In the genomic region with DNA sequence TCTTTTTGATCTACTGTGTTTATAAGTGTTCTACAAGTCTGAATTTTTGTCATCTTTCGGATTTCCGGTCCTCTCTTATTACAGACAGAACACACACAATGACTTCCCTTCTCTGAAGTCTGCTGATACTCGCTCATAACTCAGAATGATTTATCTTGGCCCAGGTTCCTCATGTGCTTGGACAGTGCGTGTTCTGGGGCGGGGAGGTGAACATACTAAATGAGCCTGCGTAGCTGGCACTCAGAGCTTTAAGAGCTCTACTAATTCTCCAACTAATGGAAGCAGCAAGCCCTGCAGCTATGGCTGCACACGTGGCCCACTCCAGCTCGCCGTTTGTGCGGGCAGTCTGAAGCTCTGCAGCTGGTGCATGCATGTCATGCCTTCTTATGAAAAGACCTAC, we compare ENCODE assay signal across 14 mouse cellular contexts. TPM values are rescaled to one million over a fixed set of nuclear protein-coding genes. Genes with fewer than 3 reads are reported as not detected.
DNase-seq lines count a peak whose midpoint lies in the region; ATAC-seq and TF ChIP-seq lines count a peak whose summit lies in the region.
"Had no signal": no experiment of that assay in that cellular context is flagged by ENCODE, and none has a peak within 500 bp of the region (broad histone marks: within the 10 kb centered on the region; RNA-seq: fewer than 3 reads in every experiment).

No protein-coding gene starts in this region.

- H3K36me3 ChIP-seq in intestine, embryonic 16.5 days (ENCODE audit: control insufficient read depth, insufficient read depth, low read length): no peaks in the 10 kb centered on the region
- H3K36me3 ChIP-seq in intestine, embryonic 15.5 days: no peaks in the 10 kb centered on the region
- H3K36me3 ChIP-seq in spleen, adult 2 months (ENCODE audit: control insufficient read depth, insufficient read depth, low read length): no peaks in the 10 kb centered on the region
- H3K36me3 ChIP-seq: limb, embryonic 15.5 days had no signal

- H3K9me3 ChIP-seq in intestine, embryonic 16.5 days (ENCODE audit: control insufficient read depth, low read length): no peaks in the 10 kb centered on the region
- no peaks in the 10 kb centered on the region for H3K9me3 ChIP-seq in intestine, embryonic 15.5 days
- H3K9me3 ChIP-seq: forebrain, embryonic 13.5 days; hindbrain, embryonic 12.5 days; limb, embryonic 15.5 days had no signal

- no peaks in the 10 kb centered on the region for H3K27me3 ChIP-seq in intestine, embryonic 16.5 days (replicated peaks; ENCODE audit: control insufficient read depth, insufficient read depth, low read length)
- H3K27me3 ChIP-seq in intestine, embryonic 15.5 days (replicated peaks): no peaks in the 10 kb centered on the region
- no peaks in the 10 kb centered on the region for H3K27me3 ChIP-seq in spleen, adult 2 months (ENCODE audit: control insufficient read depth, insufficient read depth, low read length)
- H3K27me3 ChIP-seq: CH12.LX; forebrain, embryonic 13.5 days; hindbrain, embryonic 12.5 days; limb, embryonic 15.5 days had no signal

- 68% methylated on average over 10 of the region's 10 CpGs for WGBS in intestine, embryonic 16.5 days
- WGBS in intestine, embryonic 15.5 days: 61% methylated on average over 10 of the region's 10 CpGs
- WGBS in spleen, adult 2 months: 18% methylated on average over 10 of the region's 10 CpGs

- no peak overlapping the region for H3K9ac ChIP-seq in intestine, embryonic 16.5 days (ENCODE audit: low read depth, low read length)
- H3K9ac ChIP-seq in intestine, embryonic 15.5 days: no peak overlapping the region
- H3K9ac ChIP-seq: forebrain, embryonic 13.5 days; hindbrain, embryonic 12.5 days; limb, embryonic 15.5 days had no signal

- intact Hi-C loops in gastrocnemius, postnatal 14 days (cut with DNase I; ENCODE audit: low total_unique reads): no loop called here

- H3K4me3 ChIP-seq in intestine, embryonic 16.5 days (ENCODE audit: low read length): no peak overlapping the region
- no peak overlapping the region for H3K4me3 ChIP-seq in intestine, embryonic 15.5 days (replicated peaks)
- H3K4me3 ChIP-seq in spleen, adult 2 months (ENCODE audit: extremely low read depth, insufficient read depth, insufficient read length): no peak overlapping the region
- H3K4me3 ChIP-seq: forebrain, embryonic 13.5 days; hindbrain, embryonic 12.5 days; limb, embryonic 15.5 days had no signal

- H3K4me2 ChIP-seq in intestine, embryonic 16.5 days (ENCODE audit: low read depth, low read length): no peak overlapping the region
- no peak overlapping the region for H3K4me2 ChIP-seq in intestine, embryonic 15.5 days (replicated peaks)
- H3K4me2 ChIP-seq: forebrain, embryonic 13.5 days; hindbrain, embryonic 12.5 days; limb, embryonic 15.5 days had no signal

- no peak for TF ChIP-seq POLR2A in spleen, adult 2 months (IDR thresholded peaks at IDR 0.05; ENCODE audit: low read depth, low read length)

- 0 out of 2 replicates have a peak, but pooled peaks have one; percentile 10 for ATAC-seq in intestine, embryonic 16.5 days
- no peak for ATAC-seq in intestine, embryonic 15.5 days
- ATAC-seq: forebrain, embryonic 13.5 days had no signal

- no peak overlapping the region for H3K27ac ChIP-seq in intestine, embryonic 16.5 days (ENCODE audit: low read length)
- no peak overlapping the region for H3K27ac ChIP-seq in intestine, embryonic 15.5 days
- peak overlapping the region; percentile 24; the same call in 1 of the 2 replicates for H3K27ac ChIP-seq in spleen, adult 2 months (ENCODE audit: insufficient read depth, low read length)
- H3K27ac ChIP-seq: forebrain, embryonic 13.5 days; hindbrain, embryonic 12.5 days; limb, embryonic 15.5 days had no signal

- peaks cover 20% of the 10 kb centered on the region for H3K4me1 ChIP-seq in intestine, embryonic 16.5 days (ENCODE audit: control insufficient read depth, insufficient read depth, low read length)
- H3K4me1 ChIP-seq in intestine, embryonic 15.5 days (replicated peaks): peaks cover 21% of the 10 kb centered on the region
- peaks cover 11% of the 10 kb centered on the region; the same call in 1 of the 2 replicates for H3K4me1 ChIP-seq in spleen, adult 2 months (ENCODE audit: control insufficient read depth, insufficient read depth, insufficient read length)

- TF ChIP-seq CTCF in spleen, adult 2 months (IDR thresholded peaks at IDR 0.05; ENCODE audit: extremely low read depth, insufficient read depth, insufficient read length, insufficient replicate concordance): no peak

- DNase-seq in spleen, adult 2 months (ENCODE audit: low read depth in 1 of 2, low spot score in 2 of 2): no peak
- DNase-seq in spleen, adult 12 weeks (ENCODE audit: low spot score): no peak
- peak; percentile 45 for DNase-seq in kidney, postnatal 14 days
- DNase-seq in right cerebral cortex, postnatal 36 days (ENCODE audit: low spot score in 2 of 2): no peak
- no peak for DNase-seq in frontal cortex, adult 2 months (ENCODE audit: extremely low spot score in 1 of 2, low spot score in 1 of 2)
- DNase-seq in gastrocnemius, postnatal 14 days: no peak
- DNase-seq: adrenal gland, postnatal 10 days; cerebellum, postnatal 36 days had no signal

RNA-seq across cellular contexts. Expression of gene Mcmbp, which starts 11.6 kb away (rescaled TPM):
- 35.3 and 40.2 TPM in 2 replicates for polyA plus RNA-seq in intestine, embryonic 16.5 days (2015; fragmentation: Nextera tagmentation; extraction: Ambion mirVana)
- 53.4 and 57.9 TPM in 2 replicates for polyA plus RNA-seq in intestine, embryonic 15.5 days (2015; fragmentation: Nextera tagmentation; extraction: Ambion mirVana)
- 23.9 and 34.8 TPM in 2 replicates for polyA plus RNA-seq in spleen, adult 2 months (2012; rRNA removed)
- 17.5 and 19.0 TPM in 2 replicates for polyA plus RNA-seq in frontal cortex, adult 2 months (2012; rRNA removed)
- total RNA-seq in gastrocnemius, postnatal 14 days (2021): 10 to 100 TPM; 16.3 to 18.5 TPM

RNA-seq across cellular contexts. Expression of gene Sec23ip, which starts 16.0 kb away (rescaled TPM):
- polyA plus RNA-seq in intestine, embryonic 16.5 days (2015; fragmentation: Nextera tagmentation; extraction: Ambion mirVana): 28.9 and 29.7 TPM in 2 replicates
- polyA plus RNA-seq in intestine, embryonic 15.5 days (2015; fragmentation: Nextera tagmentation; extraction: Ambion mirVana): 29.9 and 31.6 TPM in 2 replicates
- 26.5 and 35.6 TPM in 2 replicates for polyA plus RNA-seq in spleen, adult 2 months (2012; rRNA removed)
- polyA plus RNA-seq in frontal cortex, adult 2 months (2012; rRNA removed): 18.2 and 19.0 TPM in 2 replicates
- 10 to 100 TPM; 17.4 to 22.6 TPM for total RNA-seq in gastrocnemius, postnatal 14 days (2021)
